Mouse (Mus musculus) ovary, adult 2 months (tissue): ENCODE data around the gene Lhfpl3. TPM values are rescaled to one million over a fixed set of nuclear protein-coding genes. Genes with fewer than 3 reads are reported as not detected.

ENCODE experiments used
- polyA plus RNA-seq: library from polyadenylated mRNA; depleted of rRNA; stranded (reverse); fragments of >200 nt; gene quantifications from 2 replicates; pipeline ENCODE4 v1.2.3, GENCODE M21; 2012; rRNA removed

The Lhfpl3 gene
- polyA plus RNA-seq = 0.24 and 0.50 TPM in 2 replicates

DNA sequence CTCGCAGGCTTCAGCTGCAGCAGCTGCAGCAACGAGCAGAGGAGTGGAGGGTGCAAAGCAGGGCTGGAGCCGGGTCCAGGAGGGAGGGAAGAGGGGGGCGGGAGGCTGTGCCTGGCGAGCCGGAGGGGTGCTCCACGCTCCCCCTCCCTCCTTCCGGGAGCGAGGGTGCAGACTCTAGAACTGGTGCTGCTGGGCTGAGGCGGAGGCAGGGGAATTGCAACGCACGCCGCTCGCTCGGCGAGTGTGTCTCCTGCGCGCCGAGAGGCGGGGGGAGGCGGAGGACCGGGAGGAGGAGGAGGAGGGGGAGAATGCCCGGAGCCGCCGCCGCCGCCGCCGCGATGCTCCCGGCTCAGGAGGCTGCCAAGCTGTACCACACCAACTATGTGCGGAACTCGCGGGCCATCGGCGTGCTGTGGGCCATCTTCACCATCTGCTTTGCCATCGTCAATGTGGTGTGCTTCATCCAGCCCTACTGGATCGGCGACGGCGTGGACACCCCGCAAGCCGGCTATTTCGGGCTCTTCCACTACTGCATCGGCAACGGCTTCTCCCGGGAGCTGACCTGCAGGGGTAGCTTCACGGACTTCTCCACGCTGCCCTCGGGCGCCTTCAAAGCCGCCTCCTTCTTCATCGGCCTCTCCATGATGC lies at the start of gene Lhfpl3:
Lhfpl3 (plus strand) TSS at position 175 of the 648 bp plus-strand sequence.

Other genes starting within 250 kb of the Lhfpl3 start
- gene Orc5, start 195.6 kb upstream of the Lhfpl3 start, polyA plus RNA-seq = 1.8 and 2.3 TPM in 2 replicates